Mouse (Mus musculus) bone marrow, adult 2 months (tissue): Measurements from ENCODE around the gene Pou6f1. TPM values are rescaled to one million over a fixed set of nuclear protein-coding genes. Genes with fewer than 3 reads are reported as not detected.

Source experiments
- H3K27ac ChIP-seq: fragments of 200-500 bp; 2 replicates; pipeline ENCODE4 v1.5.1; 2012; ENCODE audit warnings: low read depth, mild to moderate bottlenecking, control low read depth, inconsistent platforms, low read length; ENCODE audit not compliant: control insufficient read depth, poor library complexity, insufficient read depth
- H3K4me1 ChIP-seq: fragments of 200-500 bp; 2 replicates; pipeline ENCODE4 v1.6.1; 2011; ENCODE audit warnings: low read length; ENCODE audit not compliant: control insufficient read depth, insufficient read depth
- H3K4me3 ChIP-seq: fragments of 200-500 bp; replicated peaks from 2 replicates; pipeline ENCODE3; 2011; ENCODE audit warnings: mild to moderate bottlenecking, low read depth, low read length, control low read depth; ENCODE audit not compliant: control insufficient read depth
- CTCF ChIP-seq: fragments of 200-500 bp; IDR thresholded peaks from 2 replicates; pipeline ENCODE4 v1.5.1; 2011; ENCODE audit warnings: low read length, control low read depth; ENCODE audit not compliant: control insufficient read depth, insufficient read depth
- POLR2A ChIP-seq: fragments of 200-500 bp; IDR thresholded peaks from 2 replicates; pipeline ENCODE4 v1.6.1; 2011; ENCODE audit warnings: low read depth, mild to moderate bottlenecking, control low read depth, low read length, borderline replicate concordance; ENCODE audit not compliant: control insufficient read depth
- WGBS: fragments of 180-500 bp; shearing (Covaris S2); methylation state at CpG from one replicate; pipeline ENCODE4 v1.1.7; 2018; 5-methylcytosine and 5-hydroxymethylcytosine counted together
- polyA plus RNA-seq: library from polyadenylated mRNA; stranded (reverse); fragments of >200 nt; gene quantifications from 2 replicates; pipeline ENCODE4 v1.2.4, GENCODE M21; 2011; ENCODE audit warnings: low replicate concordance; ENCODE audit not compliant: missing spikeins, insufficient read depth, insufficient read length

Pou6f1 gene
- polyA plus RNA-seq, 1 experiment = 7.7 TPM

DNA sequence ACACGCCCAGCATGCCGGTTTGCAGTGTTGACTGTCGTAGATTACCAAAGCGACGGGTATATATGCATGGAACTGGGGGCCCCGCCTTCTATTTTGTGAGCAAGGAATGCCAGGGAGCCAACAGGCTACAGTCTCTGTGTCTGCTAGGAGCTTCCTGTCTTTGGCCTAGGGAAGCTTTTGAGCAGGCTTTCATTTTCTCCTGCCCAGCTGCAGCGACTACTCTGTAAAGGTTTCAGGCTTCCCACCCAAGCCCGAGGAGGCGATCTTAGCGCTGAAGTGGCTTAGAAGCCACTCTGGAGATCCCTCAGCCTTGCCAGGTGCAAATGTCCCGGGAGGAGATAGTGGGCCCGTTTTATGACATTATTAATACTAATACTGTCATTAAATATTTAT lies 905 bp downstream of the Pou6f1 start:
- whole genome bisulfite sequencing = 3% methylated on average over 12 of the region's 12 CpGs
- H3K4me3 ChIP-seq = peak overlapping the region; percentile 59
- H3K4me1 ChIP-seq = no peaks in the 10 kb centered on the region; the same call in none of the 2 replicates
- H3K27ac ChIP-seq = peak overlapping the region; percentile 22; the same call in 1 of the 2 replicates
- TF ChIP-seq CTCF (no peak), POLR2A (no peak)

DNA sequence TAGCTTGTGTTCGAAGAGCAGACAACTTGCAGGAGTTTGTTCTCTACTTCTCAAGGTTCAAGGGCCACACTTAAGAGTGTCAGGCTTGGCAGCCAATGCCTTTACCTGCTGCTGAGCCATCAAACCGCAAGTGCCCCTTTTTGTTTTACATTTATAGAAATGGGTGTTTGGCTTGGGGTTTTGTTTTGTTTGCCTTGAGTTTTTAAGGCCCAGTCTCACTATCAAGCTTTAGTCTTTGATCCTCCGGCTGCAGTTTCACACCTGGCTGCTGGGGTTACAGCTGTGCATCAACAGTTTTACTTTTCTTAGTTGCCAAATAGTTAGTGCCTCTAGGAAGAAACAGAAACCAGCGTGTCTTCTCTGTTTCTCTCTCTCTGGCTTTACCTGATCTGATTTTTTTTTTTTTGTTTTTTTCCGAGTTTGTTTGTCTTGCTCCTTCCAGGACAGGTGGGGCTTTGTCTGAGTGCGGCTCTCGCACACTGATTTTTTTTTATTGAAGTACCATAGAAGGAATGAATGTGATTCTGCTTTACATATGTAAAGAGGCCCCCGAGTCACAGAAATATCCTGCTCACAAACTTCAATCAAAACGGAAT lies 1.4 kb downstream of the Pou6f1 start:
- TF ChIP-seq CTCF (no peak), POLR2A (no peak)
- H3K27ac ChIP-seq = no peak overlapping the region; the same call in 1 of the 2 replicates
- no peaks in the 10 kb centered on the region; the same call in none of the 2 replicates for H3K4me1 ChIP-seq
- WGBS = 19% methylated on average over 9 of the region's 9 CpGs
- no peak overlapping the region for H3K4me3 ChIP-seq

DNA sequence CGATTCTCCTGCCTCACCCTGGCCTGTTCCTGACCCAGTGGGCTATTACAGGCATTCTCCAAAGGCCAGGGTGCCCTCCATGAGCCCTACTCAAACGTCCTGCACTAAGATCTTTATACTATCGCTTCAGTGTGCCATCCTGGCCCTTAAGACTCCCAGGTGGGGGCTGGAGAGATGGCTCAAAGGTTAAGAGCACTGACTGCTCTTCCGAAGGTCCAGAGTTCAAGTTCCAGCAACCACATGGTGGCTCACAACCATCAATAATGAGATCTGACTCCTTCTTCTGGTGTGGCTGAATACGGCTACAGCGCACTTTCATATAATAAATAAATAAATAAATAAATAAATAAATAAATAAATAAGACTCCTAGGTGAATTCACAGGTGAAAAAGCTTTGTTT lies 7.0 kb downstream of the Pou6f1 start:
- H3K4me3 ChIP-seq = no peak overlapping the region
- H3K4me1 ChIP-seq = no peaks in the 10 kb centered on the region
- TF ChIP-seq POLR2A (no peak), CTCF (no peak)
- no peak overlapping the region for H3K27ac ChIP-seq
- WGBS = 82% methylated on average over 6 of the region's 6 CpGs

GRCm38 (mm10) chr15:100590436-100590835 lies 9.3 kb downstream of the Pou6f1 start:
- H3K4me3 ChIP-seq = no peak overlapping the region
- WGBS = 43% methylated on average over 8 of the region's 8 CpGs
- TF ChIP-seq POLR2A (no peak), CTCF (no peak)
- no peaks in the 10 kb centered on the region for H3K4me1 ChIP-seq
- no peak overlapping the region for H3K27ac ChIP-seq

- Histone ChIP-seq H3K4me1 (no peaks in the 10 kb centered on the region), H3K27ac (no peak overlapping the region), H3K4me3 (no peak overlapping the region)
- TF ChIP-seq POLR2A (no peak), CTCF (no peak)
- 3% methylated on average over 6 of the region's 6 CpGs for WGBS
Observed at GRCm38 (mm10) chr15:100588297-100588696, 11.5 kb downstream of the Pou6f1 start.

- WGBS = 79% methylated on average over 4 of the region's 4 CpGs
Observed at GRCm38 (mm10) chr15:100587166-100587565, 12.6 kb downstream of the Pou6f1 start.

DNA sequence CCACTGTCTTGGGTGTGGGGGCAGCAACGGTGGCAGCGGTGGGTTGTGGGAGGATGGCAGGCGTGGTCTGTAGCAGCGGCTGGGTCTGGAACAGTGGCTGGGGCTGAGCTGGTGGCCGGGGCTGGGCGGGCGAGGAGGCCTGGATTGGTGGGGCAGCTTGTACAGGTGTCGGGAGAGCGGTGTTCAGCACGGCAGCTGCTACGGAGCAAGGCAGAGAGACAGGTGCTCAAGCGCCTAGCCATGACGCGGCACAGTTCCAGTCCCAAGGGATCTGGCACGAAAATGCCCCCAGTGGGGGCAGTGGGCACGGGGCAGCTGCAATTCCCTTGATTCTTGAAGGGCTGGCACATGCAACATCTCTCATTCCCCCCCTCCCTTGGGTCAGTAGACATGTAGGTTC lies 13.9 kb downstream of the Pou6f1 start:
- Histone ChIP-seq H3K4me1 (no peaks in the 10 kb centered on the region), H3K27ac (no peak overlapping the region), H3K4me3 (no peak overlapping the region)
- 90% methylated on average over 16 of the region's 16 CpGs for WGBS
- no peak for TF ChIP-seq POLR2A
- TF ChIP-seq CTCF = no peak

More at GRCm38 (mm10) chr15:100587166-100587565, 12.6 kb downstream of the Pou6f1 start:
- TF ChIP-seq POLR2A (no peak), CTCF (no peak)
- no peak overlapping the region for H3K4me3 ChIP-seq
- H3K4me1 ChIP-seq = no peaks in the 10 kb centered on the region
- H3K27ac ChIP-seq = no peak overlapping the region

DNA sequence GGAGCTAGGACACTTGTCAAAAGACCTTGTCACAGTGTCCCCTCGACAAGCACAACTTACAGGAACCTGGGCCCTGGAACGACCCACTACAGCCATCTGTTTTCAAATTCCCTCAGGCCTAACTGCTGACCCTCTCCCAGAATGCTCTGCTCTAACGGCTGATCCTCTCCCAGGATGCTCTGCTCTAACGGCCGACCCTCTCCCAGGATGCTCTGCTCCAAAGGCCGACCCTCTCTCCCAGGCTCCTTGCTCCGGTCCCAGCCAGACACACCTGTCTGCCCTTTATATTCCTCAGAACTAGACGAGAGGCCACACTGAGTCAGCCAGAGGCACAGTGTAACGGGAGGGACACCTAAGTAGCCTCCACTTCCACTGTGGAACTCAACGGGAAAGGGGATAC lies 19.7 kb downstream of the Pou6f1 start:
- H3K4me3 ChIP-seq = no peak overlapping the region
- no peak overlapping the region for H3K27ac ChIP-seq
- 84% methylated on average over 10 of the region's 10 CpGs for WGBS
- no peaks in the 10 kb centered on the region for H3K4me1 ChIP-seq
- TF ChIP-seq POLR2A (no peak), CTCF (no peak)

DNA sequence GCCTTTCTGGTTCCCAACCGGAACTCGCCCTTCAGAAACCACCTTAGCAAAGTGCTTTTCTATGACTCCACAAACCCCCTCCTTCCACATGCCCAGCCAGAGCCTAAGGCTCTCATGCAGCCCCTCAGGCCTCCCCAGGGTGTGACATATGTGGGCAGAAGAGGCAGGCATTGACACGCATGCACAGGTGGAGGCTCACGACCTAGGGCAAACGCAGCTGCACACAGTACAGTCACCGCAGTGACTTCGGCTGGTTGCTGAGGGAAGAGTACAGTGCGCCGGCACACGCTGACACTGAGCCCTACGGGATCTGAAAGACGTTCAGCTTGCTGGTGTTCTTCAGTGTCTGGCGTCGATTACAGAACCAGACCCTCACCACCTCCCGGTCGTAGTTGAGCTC lies 21.8 kb downstream of the Pou6f1 start:
- TF ChIP-seq POLR2A (no peak), CTCF (no peak)
- 89% methylated on average over 16 of the region's 16 CpGs for WGBS
- Histone ChIP-seq H3K4me3 (no peak overlapping the region), H3K4me1 (no peaks in the 10 kb centered on the region), H3K27ac (no peak overlapping the region)
